Mouse (Mus musculus) layer of hippocampus, adult 8-10 months (tissue): ENCODE results near the gene Col6a4. TPM values are rescaled to one million over a fixed set of nuclear protein-coding genes. Genes with fewer than 3 reads are reported as not detected.
A peak's percentile ranks its signal among the peaks of the same experiment; 100 is the strongest.

Source experiments
- DNase-seq, 2 experiments: peaks; one replicate each; pipeline ENCODE4 v3.0.0; 2022; ENCODE audit warnings: low spot score in 2 of 2
- total RNA-seq, 4 experiments: library from RNA; stranded (reverse); gene quantifications; 2 replicates each; pipeline ENCODE4 v1.2.4; 2022

Gene Col6a4
- total RNA-seq, 4 experiments from 2014 or later = 0.68 to 3.9 (median 2.3) TPM

- no peak for DNase-seq
Measured at GRCm38 (mm10) chr9:105967976-105968375, 128.6 kb downstream of the Col6a4 start.

DNA sequence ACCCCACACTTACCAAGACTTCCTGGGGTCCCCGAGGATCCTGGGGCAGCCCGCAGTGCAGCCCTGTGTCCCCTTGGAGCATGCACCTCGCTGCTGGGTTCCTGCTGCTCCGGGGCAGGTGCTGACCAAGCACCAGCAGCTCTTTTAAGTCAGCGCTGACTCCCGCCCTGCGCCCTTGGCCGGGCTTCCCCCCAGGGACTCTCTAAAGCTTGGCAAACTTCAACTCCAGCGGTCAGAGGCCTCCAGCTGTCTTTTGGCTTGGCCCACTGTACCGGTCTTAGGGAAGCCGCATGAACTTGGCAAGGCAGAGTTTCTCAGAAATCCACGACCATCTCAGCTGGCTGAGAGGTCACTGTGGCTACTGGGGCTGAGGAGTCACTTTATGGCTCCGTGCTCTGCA, 136.1 kb downstream of the Col6a4 start, which contains the start of gene Col6a5:
Gene Col6a5, minus strand, starts transcription at position 111 of the 400 bp plus-strand sequence.
- DNase-seq = no peak

GRCm38 (mm10) chr9:105959116-105959515, 137.5 kb downstream of the Col6a4 start:
- no peak for DNase-seq

DNA sequence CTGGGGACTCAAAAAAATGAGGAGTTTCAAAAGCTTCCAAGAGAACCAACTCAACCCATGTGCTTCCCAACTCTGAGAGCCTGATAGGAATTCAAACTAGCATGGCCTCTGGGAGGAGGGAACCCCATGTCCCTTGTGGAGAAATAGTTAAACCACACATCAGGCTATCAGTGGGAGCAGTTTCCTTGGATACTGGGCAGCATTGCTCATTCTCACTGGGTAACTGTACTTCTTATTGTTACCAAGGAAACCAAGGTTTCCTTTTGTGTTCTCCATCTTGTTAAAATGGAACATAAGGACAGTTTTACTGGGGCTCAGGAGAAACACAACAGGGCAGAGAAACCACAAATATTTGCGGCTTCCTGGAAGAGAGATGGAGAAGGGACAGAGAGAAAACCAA, 146.8 kb downstream of the Col6a4 start:
- no peak for DNase-seq

DNA sequence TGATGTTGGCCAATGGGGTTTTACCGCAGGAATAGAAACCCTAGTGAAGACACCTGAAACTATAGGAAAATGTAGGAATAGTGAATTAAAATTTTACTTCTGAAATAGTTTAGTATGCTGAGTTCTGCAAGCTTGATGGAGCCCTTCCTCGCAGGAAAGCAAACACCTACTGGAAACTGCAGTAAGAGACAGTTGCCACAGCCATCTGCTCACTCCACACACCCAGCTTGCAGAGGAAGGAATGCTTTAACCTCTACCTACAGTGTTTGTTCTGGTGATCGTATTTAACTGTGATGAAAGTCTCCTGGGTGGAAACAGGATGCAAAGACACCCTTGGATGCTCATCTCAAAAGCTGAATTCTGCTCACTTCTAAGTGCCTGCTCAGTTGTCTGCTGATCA, 149.0 kb downstream of the Col6a4 start:
- DNase-seq = peak; percentile 64 to 74

Other genes with a start within 250 kb of the Col6a4 start
- gene Col6a5, start 136.1 kb downstream of the Col6a4 start, total RNA-seq = 1 to 10 TPM; 1.1 to 1.7 (median 1.5) TPM
- gene Glyctk, start 61.4 kb upstream of the Col6a4 start, total RNA-seq = 1 to 10 TPM; 3.5 to 6.2 (median 5.9) TPM
- 100 to 1,000 TPM; 109 to 145 (median 125) TPM for gene Wdr82, start 74.1 kb upstream of the Col6a4 start, total RNA-seq
- gene Ppm1m, start 103.0 kb upstream of the Col6a4 start, total RNA-seq = 10 to 100 TPM; 21.7 to 27.4 (median 23.0) TPM
- gene Twf2, start 106.3 kb upstream of the Col6a4 start, total RNA-seq = 10 to 100 TPM; 53.5 to 61.3 (median 56.8) TPM
- 1 to 10 TPM in 3 of 4 experiments, under 1 TPM in 1; 0.94 to 3.2 (median 2.1) TPM for gene Tlr9, start 125.8 kb upstream of the Col6a4 start, total RNA-seq
- 100 to 1,000 TPM; 146 to 162 (median 156) TPM for gene Alas1, start 151.9 kb upstream of the Col6a4 start, total RNA-seq
- gene Poc1a, start 184.3 kb upstream of the Col6a4 start, total RNA-seq = 10 to 100 TPM; 14.7 to 17.7 (median 16.2) TPM